Mouse (Mus musculus): ENCODE data around the gene Gipc1.

GRCm38 (mm10) chr8:83672936-83673335 is 20.5 kb downstream of the Gipc1 start:
- TF ChIP-seq CTCF (IDR thresholded peaks at IDR 0.05; ENCODE audit: insufficient read depth, low read depth, low read length) (no peak), POLR2A (IDR thresholded peaks at IDR 0.05; ENCODE audit: insufficient read depth, low read depth, low read length) (no peak)

All from olfactory bulb, adult 2 months (tissue).